Mouse (Mus musculus) cortical plate, adult 2 months (tissue): Measurements from ENCODE around the gene 2210016L21Rik.

Experiments used
- CTCF ChIP-seq: fragments of 200-500 bp; IDR thresholded peaks from 2 replicates; pipeline ENCODE4 v1.5.1; 2011; ENCODE audit warnings: mild to moderate bottlenecking, control low read depth, low read length; ENCODE audit not compliant: insufficient read depth; ENCODE audit errors: extremely low read depth
- POLR2A ChIP-seq: fragments of 200-500 bp; IDR thresholded peaks from 2 replicates; pipeline ENCODE4 v1.6.1; 2011; ENCODE audit warnings: mild to moderate bottlenecking, low read length, control low read depth; ENCODE audit not compliant: insufficient read depth; ENCODE audit errors: extremely low read depth

DNA sequence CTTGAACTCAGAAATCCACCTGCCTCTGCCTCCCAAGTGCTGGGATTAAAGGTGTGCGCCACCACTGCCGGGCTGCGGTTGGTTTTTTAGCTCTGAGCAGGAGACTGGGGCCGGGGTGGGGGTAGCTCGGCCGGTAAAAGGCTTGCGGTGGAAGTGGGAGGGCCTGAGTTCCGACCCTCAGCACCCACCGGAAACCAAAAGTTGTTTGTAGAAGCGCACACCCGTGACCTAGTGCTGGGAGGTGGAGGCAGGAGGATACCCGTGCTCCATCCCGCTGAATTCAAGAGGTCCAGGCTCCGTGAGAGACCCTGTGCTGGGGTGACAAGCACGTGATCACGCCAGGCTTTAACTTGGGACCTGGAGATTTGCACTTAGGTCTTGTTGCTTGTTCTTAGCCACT is 54.5 kb downstream of the 2210016L21Rik start:
- TF ChIP-seq CTCF (no peak), POLR2A (no peak)
